Mouse (Mus musculus) erythroblast, embryonic 14.5 days (primary cell): ENCODE results near the gene Frmd4a.

ENCODE experiments used
- GATA1 ChIP-seq: IDR thresholded peaks from 2 replicates; pipeline ENCODE4 v1.6.1; 2012; ENCODE audit warnings: low read length, inconsistent platforms, mixed read lengths
- TAL1 ChIP-seq: IDR thresholded peaks from 3 replicates; pipeline ENCODE4 v1.6.1; 2012; ENCODE audit warnings: low read length, inconsistent platforms, mixed read lengths

DNA sequence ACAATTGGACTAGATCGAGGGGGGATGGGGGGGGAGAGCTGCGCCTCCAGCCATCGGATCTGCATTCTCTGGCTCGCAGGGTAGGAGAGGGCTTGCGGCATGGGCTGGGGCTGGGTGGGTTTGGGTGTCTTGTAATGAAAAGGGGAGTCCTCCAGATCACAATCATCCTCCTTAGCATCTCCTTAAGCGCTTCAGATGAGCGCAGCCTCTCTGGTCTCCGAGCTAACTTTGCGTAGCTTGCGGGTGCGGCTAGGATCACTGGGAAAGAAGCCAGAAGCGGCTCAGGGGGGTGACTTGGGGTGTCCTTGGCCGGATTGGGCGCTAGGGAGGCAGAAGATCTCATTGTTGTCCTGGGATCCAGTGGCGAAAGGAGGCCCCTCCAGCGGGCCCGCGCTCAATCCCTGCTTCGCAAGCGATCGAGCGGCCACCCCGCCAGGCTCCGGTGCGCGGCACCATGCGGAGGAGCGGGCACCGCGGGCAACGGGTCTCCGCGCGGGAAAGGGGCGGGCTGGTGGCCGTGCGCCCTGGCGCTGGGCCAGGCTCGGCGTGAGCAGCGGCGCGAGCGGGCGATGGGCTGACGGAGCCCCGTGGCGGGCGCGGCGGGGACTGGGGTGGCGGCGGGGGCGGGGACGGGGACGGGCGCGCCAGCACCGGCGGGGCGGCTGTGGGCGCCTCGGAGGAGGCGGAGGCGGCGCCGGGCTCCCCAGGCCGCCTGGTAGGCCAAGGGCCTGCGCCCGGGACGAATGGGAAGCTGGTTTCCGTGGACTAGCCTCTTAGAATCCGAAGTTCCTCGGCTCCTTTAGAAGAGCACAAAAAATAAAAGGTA is 383.5 kb downstream of the Frmd4a start:
- TF ChIP-seq TAL1 (no peak), GATA1 (no peak)
